Mouse (Mus musculus) liver, embryonic 13.5 days (tissue): ENCODE data around the gene Sgip1. TPM values are rescaled to one million over a fixed set of nuclear protein-coding genes. Genes with fewer than 3 reads are reported as not detected.

Experiments used
- ATAC-seq: fragments of 200-750 bp; cut with Nextera tagmentation; 2 replicates; pipeline ENCODE4 v1.8.0; 2017; ENCODE audit warnings: low read depth, mild to moderate bottlenecking, moderate number of reproducible peaks, moderate library complexity
- DNase-seq: peaks from one replicate; pipeline ENCODE4 v3.0.0; 2022
- H3K27ac ChIP-seq: fragments of 300-500 bp; sonication (generic); 2 replicates; pipeline ENCODE4 v1.5.1; 2015; ENCODE audit warnings: moderate library complexity, mild to moderate bottlenecking, inconsistent platforms
- H3K27me3 ChIP-seq: fragments of 300-500 bp; sonication (generic); 2 replicates; pipeline ENCODE4 v1.6.1; 2015; ENCODE audit warnings: mild to moderate bottlenecking, inconsistent platforms
- H3K36me3 ChIP-seq: fragments of 300-500 bp; sonication (generic); 2 replicates; pipeline ENCODE4 v1.6.1; 2015; ENCODE audit warnings: mild to moderate bottlenecking, inconsistent platforms
- H3K4me1 ChIP-seq: fragments of 300-500 bp; sonication (generic); replicated peaks from 2 replicates; pipeline ENCODE4 v1.6.1; 2015; ENCODE audit warnings: inconsistent platforms
- H3K4me2 ChIP-seq: fragments of 300-500 bp; sonication (generic); 2 replicates; pipeline ENCODE4 v1.6.1; 2015; ENCODE audit warnings: inconsistent platforms, mild to moderate bottlenecking, moderate library complexity
- H3K4me3 ChIP-seq: fragments of 300-500 bp; sonication (generic); replicated peaks from 2 replicates; pipeline ENCODE4 v1.5.1; 2015; ENCODE audit warnings: mild to moderate bottlenecking, inconsistent platforms
- H3K9ac ChIP-seq: fragments of 300-500 bp; sonication (generic); 2 replicates; pipeline ENCODE4 v1.6.1; 2015; ENCODE audit warnings: mild to moderate bottlenecking, inconsistent platforms
- H3K9me3 ChIP-seq: fragments of 300-500 bp; sonication (generic); replicated peaks from 2 replicates; pipeline ENCODE4 v1.6.1; 2016; ENCODE audit warnings: inconsistent platforms
- WGBS: fragments of 180-500 bp; shearing (Covaris S2); methylation state at CpG from one replicate; pipeline ENCODE4 v1.1.7; 2015; ENCODE audit not compliant: insufficient replicate concordance; 5-methylcytosine and 5-hydroxymethylcytosine counted together
- polyA plus RNA-seq: library from polyadenylated mRNA; unstranded; fragments of >200 nt; fragmentation: Nextera tagmentation; extraction: Ambion mirVana; gene quantifications from 2 replicates; pipeline ENCODE4 v1.2.1, GENCODE M21; 2015

Gene Sgip1
- polyA plus RNA-seq = 0.49 and 0.54 TPM in 2 replicates

DNA sequence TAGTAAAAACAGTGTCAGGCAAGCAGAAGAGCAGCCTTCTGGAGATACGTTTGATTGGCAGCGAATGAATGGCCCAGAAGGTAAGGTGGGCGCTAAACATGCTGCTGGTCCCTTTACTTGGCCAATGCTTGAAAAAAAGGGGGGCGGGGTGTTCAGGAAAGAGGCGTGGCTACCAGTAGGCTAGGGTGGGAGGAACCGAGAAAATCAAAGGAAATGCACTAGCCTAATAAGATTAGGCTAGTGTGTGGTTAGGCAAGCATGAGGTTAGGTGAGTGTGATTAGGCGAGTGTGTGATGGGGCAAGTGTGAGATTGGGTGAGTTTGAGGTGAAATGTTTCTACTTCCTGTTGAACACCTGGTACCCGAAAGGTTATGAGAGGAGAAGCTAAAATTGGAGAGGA lies at the start of gene Sgip1:
Gene Sgip1, plus strand, starts transcription at position 11 of the 400 bp plus-strand sequence.
- no peak for DNase-seq
- no peak within 1 kb of the TSS for H3K4me3 ChIP-seq
- H3K9me3 ChIP-seq = no peaks in the 10 kb centered on the region
- H3K27me3 ChIP-seq = no peaks in the 10 kb centered on the region
- WGBS = 42% methylated on average over 8 of the region's 8 CpGs
- no peak within 1 kb of the TSS for H3K27ac ChIP-seq
- no peaks in the 10 kb centered on the region for H3K4me1 ChIP-seq
- no peak within 1 kb of the TSS for H3K9ac ChIP-seq
- H3K36me3 ChIP-seq = no peaks in the 10 kb centered on the region
- no peak within 1 kb of the TSS for H3K4me2 ChIP-seq
- ATAC-seq = no peak

DNA sequence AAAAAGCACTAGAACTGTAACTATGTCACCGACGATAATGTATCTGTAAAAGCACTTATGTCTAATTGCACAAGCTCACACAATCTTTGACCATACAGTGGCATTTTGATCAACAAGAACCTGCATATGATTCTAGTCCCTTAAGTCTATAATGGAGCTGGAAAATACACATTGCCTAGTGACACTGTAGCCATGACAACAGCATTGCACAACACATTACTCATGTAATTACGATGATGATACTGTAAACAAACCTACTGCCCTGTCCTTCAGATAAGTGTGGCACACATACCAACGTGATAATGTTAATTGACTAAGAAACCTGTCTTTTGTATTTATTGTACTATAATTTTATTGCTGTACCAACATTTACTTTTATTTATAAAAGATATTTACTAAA lies 49.7 kb upstream of the Sgip1 start:
- 53% methylated on average over 4 of the region's 4 CpGs for WGBS
- ATAC-seq (no peak), DNase-seq (no peak)

DNA sequence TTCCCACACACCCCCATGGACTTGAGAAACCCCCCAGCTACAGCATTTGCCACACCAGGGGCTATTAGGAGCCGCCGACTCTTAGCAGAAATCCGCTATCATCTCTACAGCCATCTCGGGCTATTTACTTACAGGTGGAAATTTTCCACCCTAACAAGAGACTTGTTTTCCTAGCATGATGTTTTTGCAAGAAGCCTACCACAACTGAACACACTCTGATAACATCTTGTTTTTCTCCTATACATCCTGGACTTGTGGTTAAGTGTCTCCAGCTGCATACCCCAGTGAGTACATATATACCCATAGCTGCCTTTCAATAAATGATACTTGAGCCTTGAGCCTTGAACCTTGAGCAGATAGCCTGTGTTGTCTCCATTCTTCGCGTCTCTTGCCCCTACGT lies 43.1 kb upstream of the Sgip1 start:
- ATAC-seq (no peak), DNase-seq (no peak)
- H3K4me2 ChIP-seq = no peak overlapping the region
- no peak overlapping the region for H3K27ac ChIP-seq
- 78% methylated on average over 7 of the region's 7 CpGs for WGBS
- H3K9ac ChIP-seq = no peak overlapping the region
- H3K4me1 ChIP-seq = no peaks in the 10 kb centered on the region
- no peaks in the 10 kb centered on the region for H3K9me3 ChIP-seq
- H3K4me3 ChIP-seq = no peak overlapping the region
- H3K27me3 ChIP-seq = no peaks in the 10 kb centered on the region
- no peaks in the 10 kb centered on the region for H3K36me3 ChIP-seq

More for the DNA sequence above, 49.7 kb upstream of the Sgip1 start:
- no peak overlapping the region for H3K4me2 ChIP-seq
- no peaks in the 10 kb centered on the region for H3K36me3 ChIP-seq
- H3K9me3 ChIP-seq = no peaks in the 10 kb centered on the region
- no peaks in the 10 kb centered on the region for H3K27me3 ChIP-seq
- no peak overlapping the region for H3K27ac ChIP-seq
- no peak overlapping the region for H3K9ac ChIP-seq
- no peak overlapping the region for H3K4me3 ChIP-seq
- no peaks in the 10 kb centered on the region for H3K4me1 ChIP-seq

DNA sequence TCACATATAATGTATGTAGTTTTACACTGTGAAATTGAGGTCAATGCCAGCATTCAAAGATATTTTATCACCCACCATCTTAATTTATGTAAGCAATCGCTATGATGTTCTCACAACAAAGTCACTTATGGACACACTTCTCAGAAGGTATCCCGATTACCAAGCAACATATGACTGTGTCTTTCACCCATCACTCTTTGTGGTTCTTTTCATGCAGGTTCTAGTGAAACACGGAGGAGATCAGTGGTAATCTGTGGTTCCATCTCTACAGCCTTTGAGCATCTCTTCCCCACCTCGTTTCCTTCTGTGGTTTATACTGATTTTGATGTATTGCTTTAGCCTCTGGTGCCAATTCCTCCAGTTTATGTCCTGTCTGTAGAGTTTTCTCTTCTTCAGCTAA lies 29.4 kb upstream of the Sgip1 start:
- Histone ChIP-seq H3K36me3 (no peaks in the 10 kb centered on the region), H3K9me3 (no peaks in the 10 kb centered on the region), H3K4me1 (no peaks in the 10 kb centered on the region), H3K9ac (no peak overlapping the region), H3K27me3 (no peaks in the 10 kb centered on the region), H3K27ac (no peak overlapping the region), H3K4me2 (no peak overlapping the region), H3K4me3 (no peak overlapping the region)
- 45% methylated on average over 4 of the region's 4 CpGs for WGBS
- DNase-seq (no peak), ATAC-seq (no peak)

DNA sequence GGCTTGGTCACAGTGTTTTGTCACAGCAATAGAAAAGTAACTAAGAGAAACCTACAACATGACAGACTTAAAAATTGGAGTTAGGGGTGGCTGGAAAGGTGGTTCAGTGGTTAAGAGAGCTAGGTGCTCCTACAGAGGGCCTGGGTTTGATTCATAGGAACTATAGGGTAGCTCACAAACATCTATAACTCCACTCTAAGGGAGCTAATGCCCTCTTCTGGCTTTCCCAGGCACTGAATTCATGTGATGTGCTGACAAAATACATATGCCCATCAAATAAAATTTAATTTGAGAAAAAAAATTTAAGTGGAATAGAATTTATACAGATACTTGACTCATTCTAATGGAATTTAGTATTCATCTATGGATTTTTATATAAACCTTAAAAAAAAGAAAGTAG lies 25.6 kb upstream of the Sgip1 start:
- Histone ChIP-seq H3K4me2 (no peak overlapping the region), H3K9me3 (no peaks in the 10 kb centered on the region), H3K27me3 (no peaks in the 10 kb centered on the region), H3K36me3 (no peaks in the 10 kb centered on the region), H3K27ac (no peak overlapping the region), H3K9ac (no peak overlapping the region), H3K4me3 (no peak overlapping the region), H3K4me1 (no peaks in the 10 kb centered on the region)
- DNase-seq (no peak), ATAC-seq (no peak)

DNA sequence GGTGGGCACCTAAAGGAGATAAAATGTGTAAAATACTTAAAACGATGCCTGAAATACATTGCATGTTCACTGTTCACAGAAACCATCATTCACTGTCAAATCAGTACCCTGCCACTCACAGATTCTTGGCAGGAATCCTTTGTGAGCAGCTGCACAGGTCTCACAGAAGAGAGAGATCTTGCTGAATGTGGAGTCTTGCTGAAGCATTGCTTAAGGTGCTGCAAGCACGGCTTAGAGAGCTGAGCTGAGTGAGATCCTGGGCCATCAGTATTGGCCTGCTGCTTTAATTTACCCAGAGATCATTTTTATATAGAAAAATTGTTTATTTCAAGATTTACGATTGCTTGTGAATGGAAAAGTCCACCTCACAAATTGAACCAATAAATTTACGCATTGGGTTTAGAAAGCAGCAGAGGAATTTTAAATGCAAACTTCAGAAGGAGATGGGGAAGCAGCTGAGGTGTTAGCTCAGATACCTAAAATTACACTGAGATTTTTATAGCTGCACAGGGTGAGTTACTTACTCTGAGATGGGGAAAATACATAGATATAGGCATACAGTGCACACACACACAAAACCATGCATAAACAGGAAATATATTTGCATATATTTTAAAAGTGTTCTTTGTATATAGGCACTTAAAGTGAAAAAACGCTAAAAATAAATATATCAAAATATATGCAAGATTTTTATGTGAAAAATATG lies 23.8 kb upstream of the Sgip1 start:
- Histone ChIP-seq H3K36me3 (no peaks in the 10 kb centered on the region), H3K4me2 (no peak overlapping the region), H3K4me1 (no peaks in the 10 kb centered on the region), H3K27me3 (no peaks in the 10 kb centered on the region), H3K9me3 (no peaks in the 10 kb centered on the region), H3K9ac (no peak overlapping the region), H3K4me3 (no peak overlapping the region), H3K27ac (no peak overlapping the region)
- DNase-seq = no peak
- WGBS = 53% methylated on average over 5 of the region's 5 CpGs
- no peak for ATAC-seq

DNA sequence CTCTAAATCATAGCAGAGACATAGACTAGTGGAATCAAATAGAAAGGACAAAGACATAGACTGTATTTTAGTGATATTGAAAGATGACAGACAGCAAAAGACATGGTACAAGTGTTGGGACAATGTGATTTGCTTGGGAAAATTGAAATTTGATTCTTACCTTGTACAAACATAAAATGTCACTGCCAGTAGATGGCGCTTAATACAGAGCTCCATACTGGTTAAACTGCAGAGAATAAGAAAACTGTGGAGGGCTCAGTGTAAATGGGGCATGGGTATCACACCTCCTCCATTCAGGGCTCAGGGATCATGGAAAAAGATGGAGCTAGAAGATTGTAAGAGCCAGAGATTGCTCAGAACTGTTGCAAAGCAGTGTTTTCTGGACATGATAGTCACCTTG lies 21.6 kb upstream of the Sgip1 start:
- Histone ChIP-seq H3K4me3 (no peak overlapping the region), H3K4me1 (no peaks in the 10 kb centered on the region), H3K27ac (no peak overlapping the region), H3K4me2 (no peak overlapping the region), H3K36me3 (no peaks in the 10 kb centered on the region), H3K27me3 (no peaks in the 10 kb centered on the region), H3K9me3 (no peaks in the 10 kb centered on the region), H3K9ac (no peak overlapping the region)
- ATAC-seq (no peak), DNase-seq (no peak)
- WGBS = 11% methylated on average over 1 of the region's 1 CpGs

DNA sequence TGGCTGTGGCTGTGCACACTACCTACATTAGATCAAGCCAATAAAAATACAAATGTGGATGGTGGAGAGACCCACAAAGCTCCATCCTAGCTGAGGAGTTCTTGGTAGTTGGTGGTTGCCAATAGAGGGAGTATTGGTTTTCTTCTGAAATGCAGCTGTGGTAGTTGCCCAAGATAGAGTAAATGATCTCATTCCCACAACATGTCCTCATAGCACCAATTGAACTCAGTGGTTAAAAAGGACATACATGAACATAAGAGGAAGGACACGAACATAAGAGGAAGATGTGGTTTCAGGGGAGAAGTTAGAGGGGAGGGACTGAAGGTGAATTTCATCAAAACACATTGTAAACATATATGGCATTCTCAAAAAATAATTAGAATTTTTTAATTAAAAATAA lies 21.1 kb upstream of the Sgip1 start:
- no peaks in the 10 kb centered on the region for H3K4me1 ChIP-seq
- no peak overlapping the region for H3K4me2 ChIP-seq
- no peak for DNase-seq
- no peaks in the 10 kb centered on the region for H3K9me3 ChIP-seq
- H3K9ac ChIP-seq = no peak overlapping the region
- WGBS = 10% methylated on average over 1 of the region's 1 CpGs
- H3K4me3 ChIP-seq = no peak overlapping the region
- no peaks in the 10 kb centered on the region for H3K27me3 ChIP-seq
- no peak overlapping the region for H3K27ac ChIP-seq
- no peak for ATAC-seq
- H3K36me3 ChIP-seq = no peaks in the 10 kb centered on the region

DNA sequence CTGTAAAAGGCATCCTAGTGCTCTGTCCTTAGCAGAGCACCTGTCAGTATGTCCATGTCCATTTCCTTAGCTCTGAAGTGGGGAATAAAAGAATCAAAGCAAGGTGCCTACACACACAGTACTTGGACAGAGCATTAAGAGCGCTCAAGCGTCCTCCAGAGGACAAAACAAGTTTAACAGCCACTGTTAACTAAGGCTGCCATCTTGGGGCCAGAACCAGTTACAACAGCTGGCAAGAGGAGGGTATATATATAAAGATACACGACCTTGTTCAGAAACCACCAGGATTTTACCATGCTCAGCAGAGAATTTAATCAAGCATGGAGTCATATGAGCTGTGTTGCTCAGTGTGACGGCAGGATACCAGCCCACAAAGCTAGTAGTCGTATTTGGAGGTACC lies 16.7 kb upstream of the Sgip1 start:
- H3K9me3 ChIP-seq = no peaks in the 10 kb centered on the region
- H3K4me2 ChIP-seq = no peak overlapping the region
- H3K4me1 ChIP-seq = no peaks in the 10 kb centered on the region
- DNase-seq (no peak), ATAC-seq (no peak)
- H3K4me3 ChIP-seq = no peak overlapping the region
- no peaks in the 10 kb centered on the region for H3K27me3 ChIP-seq
- H3K27ac ChIP-seq = no peak overlapping the region
- no peak overlapping the region for H3K9ac ChIP-seq
- WGBS = 56% methylated on average over 5 of the region's 5 CpGs
- no peaks in the 10 kb centered on the region for H3K36me3 ChIP-seq

DNA sequence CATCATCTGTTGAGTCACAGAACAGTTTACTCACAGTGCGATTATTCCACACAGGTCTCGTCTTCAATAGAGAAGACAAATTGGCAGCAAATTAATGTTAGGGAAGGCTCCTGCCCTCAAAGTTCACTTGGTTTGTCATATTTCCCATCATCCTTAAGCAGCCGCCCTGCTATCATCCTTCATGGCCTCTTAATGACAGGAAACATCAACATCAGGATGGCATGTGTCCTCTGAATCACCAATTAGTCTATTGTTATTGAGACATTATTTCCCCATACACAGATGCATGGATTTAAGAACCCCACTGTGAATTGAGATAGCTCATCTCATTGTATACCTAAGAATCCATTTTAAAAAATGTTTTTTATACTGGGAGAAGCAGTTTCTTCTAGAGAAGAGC lies 10.1 kb upstream of the Sgip1 start:
- no peaks in the 10 kb centered on the region for H3K36me3 ChIP-seq
- ATAC-seq (no peak), DNase-seq (no peak)
- 62% methylated on average over 3 of the region's 3 CpGs for WGBS
- H3K27me3 ChIP-seq = no peaks in the 10 kb centered on the region
- H3K9ac ChIP-seq = no peak overlapping the region
- H3K4me3 ChIP-seq = no peak overlapping the region
- H3K4me1 ChIP-seq = no peaks in the 10 kb centered on the region
- no peak overlapping the region for H3K27ac ChIP-seq
- H3K9me3 ChIP-seq = no peaks in the 10 kb centered on the region
- no peak overlapping the region for H3K4me2 ChIP-seq

DNA sequence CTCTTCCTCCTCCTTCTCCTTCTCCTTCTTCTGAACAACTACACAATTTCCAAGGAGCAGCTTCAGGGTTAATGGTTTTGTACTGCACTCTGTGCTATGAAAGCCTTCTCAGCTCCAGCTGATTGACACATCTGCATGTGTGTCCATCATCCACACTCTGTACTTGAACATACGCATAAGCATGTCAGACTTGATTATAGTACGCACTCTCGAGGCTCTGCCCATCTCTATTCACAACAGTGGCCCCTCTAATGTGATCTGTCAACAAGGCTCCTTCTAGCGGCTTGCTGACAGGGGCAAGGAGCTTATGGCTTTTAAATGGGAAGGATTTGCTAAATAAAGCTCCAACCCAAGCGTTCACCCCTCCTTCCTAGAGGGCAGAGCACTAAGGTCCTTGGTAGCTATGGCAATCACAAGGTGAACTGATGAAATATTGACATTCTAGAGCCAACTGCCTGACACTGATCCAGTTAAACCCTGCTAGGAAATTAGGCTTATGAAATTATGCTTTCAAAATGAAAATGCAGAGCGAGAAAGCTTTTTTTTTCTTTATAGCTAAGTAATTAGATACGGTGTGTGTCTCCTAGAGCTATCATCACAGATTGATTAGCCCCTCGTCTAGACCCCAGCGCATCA lies 7.0 kb upstream of the Sgip1 start:
- Histone ChIP-seq H3K4me1 (no peaks in the 10 kb centered on the region), H3K4me2 (no peak overlapping the region), H3K9me3 (no peaks in the 10 kb centered on the region), H3K36me3 (no peaks in the 10 kb centered on the region), H3K27ac (no peak overlapping the region), H3K4me3 (no peak overlapping the region), H3K27me3 (no peaks in the 10 kb centered on the region), H3K9ac (no peak overlapping the region)
- 66% methylated on average over 9 of the region's 9 CpGs for WGBS
- DNase-seq = no peak
- ATAC-seq = no peak
